Mouse (Mus musculus) intestine, embryonic 15.5 days (tissue): ENCODE data around the gene Svop. TPM values are rescaled to one million over a fixed set of nuclear protein-coding genes. Genes with fewer than 3 reads are reported as not detected.

ENCODE experiments used
- ATAC-seq: fragments of 200-750 bp; cut with Nextera tagmentation; 2 replicates; pipeline ENCODE4 v1.8.0; 2017; ENCODE audit warnings: moderate TSS enrichment, moderate library complexity
- H3K27ac ChIP-seq: fragments of 300-500 bp; sonication (generic); 2 replicates; pipeline ENCODE4 v1.5.1; 2015; ENCODE audit warnings: mild to moderate bottlenecking, inconsistent platforms
- H3K27me3 ChIP-seq: fragments of 300-500 bp; sonication (generic); replicated peaks from 2 replicates; pipeline ENCODE4 v1.6.1; 2015; ENCODE audit warnings: inconsistent platforms
- H3K36me3 ChIP-seq: fragments of 300-500 bp; sonication (generic); 2 replicates; pipeline ENCODE4 v1.6.1; 2015; ENCODE audit warnings: inconsistent platforms
- H3K4me1 ChIP-seq: fragments of 300-500 bp; sonication (generic); replicated peaks from 2 replicates; pipeline ENCODE4 v1.6.1; 2015; ENCODE audit warnings: inconsistent platforms
- H3K4me2 ChIP-seq: fragments of 300-500 bp; sonication (generic); replicated peaks from 2 replicates; pipeline ENCODE4 v1.6.1; 2015; ENCODE audit warnings: mild to moderate bottlenecking, inconsistent platforms
- H3K4me3 ChIP-seq: fragments of 300-500 bp; sonication (generic); replicated peaks from 2 replicates; pipeline ENCODE4 v1.5.1; 2015; ENCODE audit warnings: inconsistent platforms
- H3K9ac ChIP-seq: fragments of 300-500 bp; sonication (generic); 2 replicates; pipeline ENCODE4 v1.6.1; 2015; ENCODE audit warnings: inconsistent platforms
- H3K9me3 ChIP-seq: fragments of 300-500 bp; sonication (generic); 2 replicates; pipeline ENCODE4 v1.6.1; 2016; ENCODE audit warnings: inconsistent platforms
- WGBS: fragments of 180-500 bp; shearing (Covaris S2); methylation state at CpG from one replicate; pipeline ENCODE4 v1.1.7; 2015; 5-methylcytosine and 5-hydroxymethylcytosine counted together
- polyA plus RNA-seq: library from polyadenylated mRNA; unstranded; fragments of >200 nt; fragmentation: Nextera tagmentation; extraction: Ambion mirVana; gene quantifications from 2 replicates; pipeline ENCODE4 v1.2.1, GENCODE M21; 2015

The Svop gene
- 2.1 and 2.5 TPM in 2 replicates for polyA plus RNA-seq

GRCm38 (mm10) chr5:114091057-114091807 lies at the start of gene Svop:
Gene Svop (minus strand): TSS chr5:114091570.
- H3K4me2 ChIP-seq, result peak within 1 kb of the TSS; percentile 61
- no peaks in the 10 kb centered on the region for H3K27me3 ChIP-seq
- 1% methylated on average over 40 of the region's 40 CpGs for WGBS
- no peaks in the 10 kb centered on the region for H3K36me3 ChIP-seq
- ATAC-seq, result peak; percentile 75
- H3K4me3 ChIP-seq, result peak within 1 kb of the TSS; percentile 23; the same call in 1 of the 2 replicates
- H3K4me1 ChIP-seq, result peaks cover 5% of the 10 kb centered on the region; the same call in 1 of the 2 replicates
- H3K27ac ChIP-seq, result no peak within 1 kb of the TSS
- H3K9me3 ChIP-seq, result no peaks in the 10 kb centered on the region
- no peak within 1 kb of the TSS for H3K9ac ChIP-seq

- no peak overlapping the region for H3K9ac ChIP-seq
- ATAC-seq, result peak; percentile 82
- H3K4me1 ChIP-seq, result peaks cover 35% of the 10 kb centered on the region
- no peaks in the 10 kb centered on the region for H3K27me3 ChIP-seq
- H3K27ac ChIP-seq, result peak overlapping the region; percentile 80
- peaks cover 8% of the 10 kb centered on the region; the same call in 1 of the 2 replicates for H3K36me3 ChIP-seq
- H3K4me3 ChIP-seq, result no peak overlapping the region
- H3K4me2 ChIP-seq, result 0 out of 2 replicates have a peak overlapping the region, but pooled peaks have one; percentile 1
- 43% methylated on average over 9 of the region's 9 CpGs for WGBS
- H3K9me3 ChIP-seq, result no peaks in the 10 kb centered on the region
Observed at GRCm38 (mm10) chr5:114139175-114139574, 47.8 kb upstream of the Svop start.

- Histone ChIP-seq H3K4me3 (no peak overlapping the region), H3K27ac (peak overlapping the region; percentile 80), H3K4me1 (peaks cover 39% of the 10 kb centered on the region), H3K27me3 (no peaks in the 10 kb centered on the region), H3K9me3 (no peaks in the 10 kb centered on the region), H3K9ac (no peak overlapping the region), H3K36me3 (peaks cover 8% of the 10 kb centered on the region; the same call in 1 of the 2 replicates), H3K4me2 (0 out of 2 replicates have a peak overlapping the region, but pooled peaks have one; percentile 1)
- peak; percentile 81 for ATAC-seq
- WGBS, result 53% methylated on average over 21 of the region's 21 CpGs
Observed at GRCm38 (mm10) chr5:114138277-114139164, 47.2 kb upstream of the Svop start.

- 78% methylated on average over 15 of the region's 15 CpGs for WGBS
- H3K9ac ChIP-seq, result no peak overlapping the region
- peaks cover 8% of the 10 kb centered on the region; the same call in 1 of the 2 replicates for H3K36me3 ChIP-seq
- H3K27me3 ChIP-seq, result no peaks in the 10 kb centered on the region
- 0 out of 2 replicates have a peak overlapping the region, but pooled peaks have one; percentile 11 for H3K4me2 ChIP-seq
- peak; percentile 14 for ATAC-seq
- H3K27ac ChIP-seq, result 0 out of 2 replicates have a peak overlapping the region, but pooled peaks have one; percentile 32
- H3K4me1 ChIP-seq, result peaks cover 38% of the 10 kb centered on the region
- H3K9me3 ChIP-seq, result no peaks in the 10 kb centered on the region
- H3K4me3 ChIP-seq, result no peak overlapping the region
Observed at GRCm38 (mm10) chr5:114137481-114138276, 46.3 kb upstream of the Svop start.

- Histone ChIP-seq H3K27ac (no peak overlapping the region), H3K9ac (no peak overlapping the region), H3K9me3 (no peaks in the 10 kb centered on the region), H3K36me3 (peaks cover 8% of the 10 kb centered on the region; the same call in 1 of the 2 replicates), H3K4me2 (no peak overlapping the region), H3K4me3 (no peak overlapping the region), H3K4me1 (peaks cover 49% of the 10 kb centered on the region), H3K27me3 (no peaks in the 10 kb centered on the region)
- ATAC-seq, result no peak
- 86% methylated on average over 10 of the region's 10 CpGs for WGBS
Observed at GRCm38 (mm10) chr5:114135516-114135915, 44.1 kb upstream of the Svop start.

- 49% methylated on average over 6 of the region's 6 CpGs for WGBS
- no peak for ATAC-seq
Observed at GRCm38 (mm10) chr5:114134091-114134534, 42.7 kb upstream of the Svop start.

GRCm38 (mm10) chr5:114132841-114133240 lies 41.5 kb upstream of the Svop start:
- Histone ChIP-seq H3K9me3 (no peaks in the 10 kb centered on the region), H3K9ac (no peak overlapping the region), H3K27ac (no peak overlapping the region), H3K4me3 (no peak overlapping the region), H3K4me2 (no peak overlapping the region), H3K27me3 (no peaks in the 10 kb centered on the region), H3K4me1 (peaks cover 39% of the 10 kb centered on the region), H3K36me3 (peaks cover 8% of the 10 kb centered on the region; the same call in 1 of the 2 replicates)
- no peak for ATAC-seq
- 89% methylated on average over 6 of the region's 6 CpGs for WGBS

More at GRCm38 (mm10) chr5:114134091-114134534, 42.7 kb upstream of the Svop start:
- Histone ChIP-seq H3K27me3 (no peaks in the 10 kb centered on the region), H3K36me3 (peaks cover 8% of the 10 kb centered on the region; the same call in 1 of the 2 replicates), H3K4me1 (peaks cover 50% of the 10 kb centered on the region), H3K9me3 (no peaks in the 10 kb centered on the region), H3K4me2 (no peak overlapping the region), H3K9ac (no peak overlapping the region), H3K27ac (0 out of 2 replicates have a peak overlapping the region, but pooled peaks have one; percentile 36), H3K4me3 (no peak overlapping the region)

GRCm38 (mm10) chr5:114131521-114131840 lies 40.1 kb upstream of the Svop start:
- 0 out of 2 replicates have a peak, but pooled peaks cover 3% of the 10 kb centered on the region for H3K36me3 ChIP-seq
- H3K27me3 ChIP-seq, result no peaks in the 10 kb centered on the region
- peaks cover 37% of the 10 kb centered on the region for H3K4me1 ChIP-seq
- H3K4me3 ChIP-seq, result peak overlapping the region; percentile 74
- WGBS, result 1% methylated on average over 15 of the region's 15 CpGs
- H3K9ac ChIP-seq, result peak overlapping the region; percentile 63
- no peak for ATAC-seq
- peak overlapping the region; percentile 84 for H3K27ac ChIP-seq
- peak overlapping the region; percentile 97 for H3K4me2 ChIP-seq
- H3K9me3 ChIP-seq, result no peaks in the 10 kb centered on the region

- Histone ChIP-seq H3K36me3 (no peaks in the 10 kb centered on the region), H3K9me3 (no peaks in the 10 kb centered on the region), H3K4me3 (peak overlapping the region; percentile 74), H3K27me3 (no peaks in the 10 kb centered on the region), H3K4me1 (peaks cover 37% of the 10 kb centered on the region), H3K9ac (peak overlapping the region; percentile 63), H3K27ac (peak overlapping the region; percentile 84), H3K4me2 (peak overlapping the region; percentile 97)
- peak; percentile 98 for ATAC-seq
- under 1% methylated on average over 86 of the region's 87 CpGs for WGBS
Observed at GRCm38 (mm10) chr5:114130698-114131520, 39.5 kb upstream of the Svop start.

- Histone ChIP-seq H3K36me3 (no peaks in the 10 kb centered on the region), H3K9me3 (no peaks in the 10 kb centered on the region), H3K9ac (peak within 1 kb of the TSS; percentile 63), H3K4me3 (peak within 1 kb of the TSS; percentile 74), H3K4me1 (peaks cover 37% of the 10 kb centered on the region), H3K27ac (peak within 1 kb of the TSS; percentile 84), H3K4me2 (peak within 1 kb of the TSS; percentile 97), H3K27me3 (no peaks in the 10 kb centered on the region)
- under 1% methylated on average over 29 of the region's 29 CpGs for WGBS
- peak; percentile 63 for ATAC-seq
Observed at GRCm38 (mm10) chr5:114130211-114130605, 38.8 kb upstream of the Svop start, which contains the start of gene Ung. Gene Ung (plus strand): TSS chr5:114130386.
